Mouse (Mus musculus) limb, embryonic 11.5 days (tissue): ENCODE measurements around the gene Ctdspl2. TPM values are rescaled to one million over a fixed set of nuclear protein-coding genes. Genes with fewer than 3 reads are reported as not detected.

ENCODE experiments used
- ATAC-seq: fragments of 200-750 bp; cut with Nextera tagmentation; 2 replicates; pipeline ENCODE4 v1.8.0; 2017; ENCODE audit warnings: low read depth; ENCODE audit not compliant: insufficient number of reproducible peaks, low FRiP score, low TSS enrichment
- DNase-seq: peaks from one replicate; pipeline ENCODE4 v3.0.0-alpha.2; 2015; ENCODE audit warnings: low spot score
- H3K27ac ChIP-seq: fragments of 300-500 bp; sonication (generic); replicated peaks from 2 replicates; pipeline ENCODE4 v1.5.1; 2014; ENCODE audit warnings: low read depth, mild to moderate bottlenecking, low read length
- H3K27me3 ChIP-seq: fragments of 300-500 bp; sonication (generic); 2 replicates; pipeline ENCODE4 v1.6.1; 2014; ENCODE audit warnings: mild to moderate bottlenecking, low read length, mixed read lengths; ENCODE audit not compliant: control insufficient read depth, insufficient read depth
- H3K36me3 ChIP-seq: fragments of 300-500 bp; sonication (generic); 2 replicates; pipeline ENCODE4 v1.6.1; 2014; ENCODE audit warnings: mild to moderate bottlenecking, low read length, moderate library complexity, mixed read lengths; ENCODE audit not compliant: control insufficient read depth, insufficient read depth
- H3K4me1 ChIP-seq: fragments of 300-500 bp; sonication (generic); 2 replicates; pipeline ENCODE4 v1.6.1; 2014; ENCODE audit warnings: low read length, mixed read lengths; ENCODE audit not compliant: control insufficient read depth, insufficient read depth
- H3K4me2 ChIP-seq: fragments of 300-500 bp; sonication (generic); 2 replicates; pipeline ENCODE4 v1.6.1; 2014; ENCODE audit warnings: low read depth, mild to moderate bottlenecking, moderate library complexity; ENCODE audit not compliant: severe bottlenecking
- H3K4me3 ChIP-seq: fragments of 300-500 bp; sonication (generic); 2 replicates; pipeline ENCODE4 v1.5.1; 2014; ENCODE audit warnings: low read depth, low read length
- H3K9ac ChIP-seq: fragments of 300-500 bp; sonication (generic); 2 replicates; pipeline ENCODE4 v1.6.1; 2014; ENCODE audit warnings: mild to moderate bottlenecking, low read length
- H3K9me3 ChIP-seq: fragments of 300-500 bp; sonication (generic); 2 replicates; pipeline ENCODE4 v1.6.1; 2016; ENCODE audit warnings: low read length; ENCODE audit not compliant: control insufficient read depth
- WGBS: fragments of 180-500 bp; shearing (Covaris S2); extraction: QIAGEN DNeasy Blood & Tissue Kit; methylation state at CpG from one replicate; pipeline ENCODE4 v1.1.7; 2014; 5-methylcytosine and 5-hydroxymethylcytosine counted together
- microRNA-seq: library from miRNA; unstranded; fragments of <30 nt; microRNA quantifications from one replicate; pipeline ENCODE4, GENCODE M21; 2016
- polyA plus RNA-seq: library from polyadenylated mRNA; unstranded; fragments of >200 nt; fragmentation: Nextera tagmentation; extraction: Ambion mirVana; gene quantifications from 2 replicates; pipeline ENCODE4 v1.2.1, GENCODE M21; 2014

Ctdspl2 gene
- polyA plus RNA-seq, 1 experiment from 2014 or later, result 63.1 TPM

GRCm38 (mm10) chr2:122028756-122029700, 73.2 kb downstream of the Ctdspl2 start:
- Histone ChIP-seq H3K4me2 (peak overlapping the region; percentile 71), H3K9ac (peak overlapping the region; percentile 91), H3K4me1 (0 out of 2 replicates have a peak, but pooled peaks cover 2% of the 10 kb centered on the region), H3K36me3 (peaks cover 2% of the 10 kb centered on the region; the same call in 1 of the 2 replicates), H3K9me3 (no peaks in the 10 kb centered on the region), H3K27ac (peak overlapping the region; percentile 47; the same call in 1 of the 2 replicates), H3K27me3 (no peaks in the 10 kb centered on the region), H3K4me3 (peak overlapping the region; percentile 88)
- WGBS, result under 1% methylated on average over 70 of the region's 71 CpGs
- peak; percentile 64 for DNase-seq
- ATAC-seq, result peak; percentile 32

DNA sequence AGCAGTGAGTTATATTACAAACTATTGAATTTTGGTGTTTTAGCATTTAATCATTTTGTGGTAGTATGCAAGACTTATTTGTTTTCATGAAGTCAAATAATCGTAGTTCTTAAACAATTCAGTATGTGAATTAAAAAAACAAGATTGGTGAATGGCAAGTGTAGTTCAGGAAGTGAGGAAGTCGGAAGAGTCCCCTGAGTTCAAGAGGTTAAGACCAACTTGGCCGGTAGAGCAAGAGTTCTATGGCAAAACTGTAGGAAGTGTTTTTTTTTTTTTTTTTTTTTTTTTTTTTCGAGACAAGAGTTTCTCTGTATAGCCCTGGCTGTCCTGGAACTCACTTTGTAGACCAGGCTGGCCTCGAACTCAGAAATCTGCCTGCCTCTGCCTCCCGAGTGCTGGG, 76.2 kb downstream of the Ctdspl2 start:
- H3K4me3 ChIP-seq, result no peak overlapping the region
- H3K36me3 ChIP-seq, result peaks cover 4% of the 10 kb centered on the region; the same call in 1 of the 2 replicates
- no peaks in the 10 kb centered on the region for H3K9me3 ChIP-seq
- ATAC-seq (no peak), DNase-seq (no peak)
- H3K27ac ChIP-seq, result no peak overlapping the region
- H3K4me1 ChIP-seq, result 0 out of 2 replicates have a peak, but pooled peaks cover 2% of the 10 kb centered on the region
- H3K27me3 ChIP-seq, result no peaks in the 10 kb centered on the region
- H3K9ac ChIP-seq, result no peak overlapping the region
- 83% methylated on average over 6 of the region's 6 CpGs for WGBS
- H3K4me2 ChIP-seq, result no peak overlapping the region

DNA sequence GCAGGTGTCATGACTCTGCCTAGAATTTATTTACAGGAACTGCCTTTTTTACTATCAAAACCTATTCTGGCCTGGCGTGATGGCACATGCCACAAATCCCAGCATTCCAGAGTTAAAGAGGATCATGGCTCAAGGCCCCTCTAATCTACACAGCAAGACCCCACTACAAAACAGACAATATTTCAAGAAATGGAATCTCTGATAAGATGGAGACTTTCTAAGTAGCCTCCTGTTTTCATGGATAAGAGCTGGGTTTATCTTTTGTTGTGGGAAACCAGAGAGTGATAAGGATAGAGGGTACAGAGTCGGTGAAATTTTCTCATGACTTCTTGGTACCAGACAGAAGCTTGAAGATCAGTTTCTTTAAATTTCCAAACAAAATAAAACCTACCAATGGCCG, 80.3 kb downstream of the Ctdspl2 start:
- H3K27me3 ChIP-seq, result no peaks in the 10 kb centered on the region
- 0 out of 2 replicates have a peak, but pooled peaks cover 4% of the 10 kb centered on the region for H3K36me3 ChIP-seq
- DNase-seq (no peak), ATAC-seq (no peak)
- no peaks in the 10 kb centered on the region for H3K4me1 ChIP-seq
- H3K9me3 ChIP-seq, result no peaks in the 10 kb centered on the region
- H3K4me3 ChIP-seq, result no peak overlapping the region
- 94% methylated on average over 3 of the region's 3 CpGs for WGBS
- H3K27ac ChIP-seq, result no peak overlapping the region
- H3K9ac ChIP-seq, result no peak overlapping the region
- H3K4me2 ChIP-seq, result no peak overlapping the region

GRCm38 (mm10) chr2:122043926-122044325, 88.1 kb downstream of the Ctdspl2 start:
- Histone ChIP-seq H3K4me1 (no peaks in the 10 kb centered on the region), H3K9ac (no peak overlapping the region), H3K4me3 (no peak overlapping the region), H3K36me3 (peaks cover 5% of the 10 kb centered on the region), H3K4me2 (no peak overlapping the region), H3K9me3 (no peaks in the 10 kb centered on the region), H3K27me3 (no peaks in the 10 kb centered on the region), H3K27ac (no peak overlapping the region)
- ATAC-seq, result no peak
- no peak for DNase-seq

- Histone ChIP-seq H3K36me3 (peaks cover 9% of the 10 kb centered on the region), H3K27me3 (no peaks in the 10 kb centered on the region), H3K4me3 (no peak overlapping the region)
These were observed 103.7 kb downstream of the Ctdspl2 start for GRCm38 (mm10) chr2:122059365-122060115.

More at GRCm38 (mm10) chr2:122059365-122060115, 103.7 kb downstream of the Ctdspl2 start:
- WGBS, result 94% methylated on average over 11 of the region's 11 CpGs
- Histone ChIP-seq H3K4me1 (no peaks in the 10 kb centered on the region), H3K4me2 (no peak overlapping the region), H3K9ac (no peak overlapping the region), H3K27ac (no peak overlapping the region), H3K9me3 (no peaks in the 10 kb centered on the region)
- no peak for DNase-seq
- no peak for ATAC-seq

Small RNA genes within 50 kb of the gene (microRNA-seq; reads per million reads assigned to microRNA genes)
- not detected for gene Gm47314

Other genes starting within 250 kb of the Ctdspl2 start
- gene Frmd5, start 148.9 kb upstream of the Ctdspl2 start, polyA plus RNA-seq, result 2.8 and 2.9 TPM in 2 replicates
- 21.7 and 22.3 TPM in 2 replicates for gene Casc4, start 89.0 kb upstream of the Ctdspl2 start, polyA plus RNA-seq
- gene Mageb3, start 91 bp downstream of the Ctdspl2 start, polyA plus RNA-seq, result 0.21 and 0.35 TPM in 2 replicates
- gene Eif3j1, start 72.5 kb downstream of the Ctdspl2 start, polyA plus RNA-seq, result 15.1 and 15.4 TPM in 2 replicates
- 9.5 and 13.0 TPM in 2 replicates for gene Spg11, start 162.4 kb downstream of the Ctdspl2 start, polyA plus RNA-seq
- gene B2m, start 191.7 kb downstream of the Ctdspl2 start, polyA plus RNA-seq, result 112 and 118 TPM in 2 replicates
- gene Trim69, start 204.7 kb downstream of the Ctdspl2 start, polyA plus RNA-seq, result 0.17 TPM in 1 of 2 replicates, not detected in the other
- not detected in 2 replicates for gene Patl2, start 230.2 kb downstream of the Ctdspl2 start, polyA plus RNA-seq
- not detected in 2 replicates for gene Terb2, start 230.3 kb downstream of the Ctdspl2 start, polyA plus RNA-seq